Mouse (Mus musculus): ENCODE measurements around the gene Dnmbp. TPM values are rescaled to one million over a fixed set of nuclear protein-coding genes. Genes with fewer than 3 reads are reported as not detected.
"Not testable (repeated sequence)": the region's sequence is repeated elsewhere in the genome, so short reads cannot be mapped to it uniquely, and the experiment has no call there.

Gene Dnmbp
- polyA plus RNA-seq, 1 experiment: 8.9 TPM

DNA sequence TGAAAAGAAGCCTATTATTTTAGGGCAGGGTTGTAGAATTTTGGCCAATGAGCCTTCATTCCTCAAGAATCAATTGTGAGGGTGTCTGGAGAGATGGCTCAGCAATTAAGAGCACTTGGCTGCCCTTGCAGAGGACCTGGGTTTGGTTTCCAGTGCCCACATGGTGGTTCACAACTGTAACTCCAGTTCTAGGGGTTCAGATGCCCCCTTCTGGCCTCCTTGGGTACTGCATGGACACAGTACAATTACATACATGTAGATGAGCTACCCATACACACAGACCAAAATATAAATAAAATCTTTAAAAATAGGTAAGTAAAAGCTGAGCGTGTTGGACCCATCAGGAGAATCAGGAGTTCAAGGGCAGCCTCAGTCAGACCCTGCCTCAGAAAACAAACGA lies 21.2 kb upstream of the Dnmbp start:
- Histone ChIP-seq H3K4me3 (ENCODE audit: extremely low read depth, insufficient read depth, insufficient read length) (no peak overlapping the region), H3K4me1 (ENCODE audit: control insufficient read depth, insufficient read depth, insufficient read length) (peaks cover 4% of the 10 kb centered on the region; the same call in 1 of the 2 replicates), H3K27ac (ENCODE audit: insufficient read depth, low read length) (no peak overlapping the region), H3K27me3 (ENCODE audit: control insufficient read depth, insufficient read depth, low read length) (no peaks in the 10 kb centered on the region), H3K36me3 (ENCODE audit: control insufficient read depth, insufficient read depth, low read length) (no peaks in the 10 kb centered on the region)
- whole genome bisulfite sequencing: 90% methylated on average over 2 of the region's 2 CpGs
- TF ChIP-seq CTCF (IDR thresholded peaks at IDR 0.05; ENCODE audit: extremely low read depth, insufficient read depth, insufficient read length, insufficient replicate concordance) (0 out of 2 replicates have a peak, but pooled peaks have one; percentile 11), POLR2A (IDR thresholded peaks at IDR 0.05; ENCODE audit: low read depth, low read length) (no peak)
- no peak for DNase-seq (ENCODE audit: low read depth in 1 of 2, low spot score in 2 of 2)

DNA sequence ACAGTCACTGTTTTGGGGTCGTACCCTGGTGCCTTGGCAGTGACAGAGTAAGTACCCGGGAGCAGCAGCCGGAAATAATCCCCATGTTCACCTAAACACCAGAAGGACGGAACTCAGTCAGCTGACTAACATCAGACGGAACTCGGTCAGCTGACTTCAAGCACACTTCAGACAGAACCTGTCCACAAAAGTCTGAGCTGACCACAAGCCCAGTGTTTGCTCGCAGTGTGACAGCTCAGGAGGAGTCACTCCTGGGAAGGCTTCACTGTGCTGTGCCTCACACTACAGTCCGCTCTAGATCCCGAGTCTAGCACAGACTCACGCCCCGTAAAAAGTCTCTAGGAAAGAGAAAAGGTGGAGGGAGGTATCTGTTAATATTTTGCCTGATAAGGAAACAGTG lies 20.0 kb upstream of the Dnmbp start:
- Histone ChIP-seq H3K27me3 (ENCODE audit: control insufficient read depth, insufficient read depth, low read length) (no peaks in the 10 kb centered on the region), H3K4me3 (ENCODE audit: extremely low read depth, insufficient read depth, insufficient read length) (no peak overlapping the region), H3K4me1 (ENCODE audit: control insufficient read depth, insufficient read depth, insufficient read length) (peaks cover under 1% of the 10 kb centered on the region; the same call in 1 of the 2 replicates), H3K36me3 (ENCODE audit: control insufficient read depth, insufficient read depth, low read length) (no peaks in the 10 kb centered on the region), H3K27ac (ENCODE audit: insufficient read depth, low read length) (no peak overlapping the region)
- 88% methylated on average over 11 of the region's 11 CpGs for WGBS
- TF ChIP-seq POLR2A (IDR thresholded peaks at IDR 0.05; ENCODE audit: low read depth, low read length) (no peak), CTCF (IDR thresholded peaks at IDR 0.05; ENCODE audit: extremely low read depth, insufficient read depth, insufficient read length, insufficient replicate concordance) (no peak)
- no peak for DNase-seq (ENCODE audit: low read depth in 1 of 2, low spot score in 2 of 2)

DNA sequence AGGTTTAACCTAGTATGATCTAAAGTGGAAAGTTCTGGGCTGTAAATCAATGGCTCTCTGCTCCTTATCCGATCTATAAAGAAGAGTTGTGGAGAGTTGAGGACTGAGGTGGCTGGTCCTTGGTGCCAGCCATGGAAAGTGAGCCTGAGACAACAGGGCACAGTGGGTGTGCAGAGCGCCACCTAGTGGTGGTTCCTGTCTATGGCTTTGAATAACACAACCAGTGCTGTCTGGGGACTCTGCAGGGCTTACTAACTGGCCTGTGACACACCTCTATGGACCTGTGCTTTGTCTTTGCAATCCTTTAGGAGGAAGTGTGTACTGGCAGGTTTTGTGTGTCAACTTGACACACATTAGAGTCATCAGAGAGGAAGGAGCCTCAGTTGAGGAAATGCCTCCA lies 19.2 kb upstream of the Dnmbp start:
- 29% methylated on average over 2 of the region's 2 CpGs for WGBS
- no peaks in the 10 kb centered on the region for H3K27me3 ChIP-seq (ENCODE audit: control insufficient read depth, insufficient read depth, low read length)
- no peaks in the 10 kb centered on the region for H3K36me3 ChIP-seq (ENCODE audit: control insufficient read depth, insufficient read depth, low read length)
- H3K4me3 ChIP-seq (ENCODE audit: extremely low read depth, insufficient read depth, insufficient read length): no peak overlapping the region
- peak; percentile 12 to 51 for DNase-seq (ENCODE audit: low read depth in 1 of 2, low spot score in 2 of 2)
- no peak for TF ChIP-seq POLR2A (IDR thresholded peaks at IDR 0.05; ENCODE audit: low read depth, low read length)
- TF ChIP-seq CTCF (IDR thresholded peaks at IDR 0.05; ENCODE audit: extremely low read depth, insufficient read depth, insufficient read length, insufficient replicate concordance): peak; percentile 77; the same call in 1 of the 2 replicates
- no peaks in the 10 kb centered on the region for H3K4me1 ChIP-seq (ENCODE audit: control insufficient read depth, insufficient read depth, insufficient read length)
- no peak overlapping the region for H3K27ac ChIP-seq (ENCODE audit: insufficient read depth, low read length)

DNA sequence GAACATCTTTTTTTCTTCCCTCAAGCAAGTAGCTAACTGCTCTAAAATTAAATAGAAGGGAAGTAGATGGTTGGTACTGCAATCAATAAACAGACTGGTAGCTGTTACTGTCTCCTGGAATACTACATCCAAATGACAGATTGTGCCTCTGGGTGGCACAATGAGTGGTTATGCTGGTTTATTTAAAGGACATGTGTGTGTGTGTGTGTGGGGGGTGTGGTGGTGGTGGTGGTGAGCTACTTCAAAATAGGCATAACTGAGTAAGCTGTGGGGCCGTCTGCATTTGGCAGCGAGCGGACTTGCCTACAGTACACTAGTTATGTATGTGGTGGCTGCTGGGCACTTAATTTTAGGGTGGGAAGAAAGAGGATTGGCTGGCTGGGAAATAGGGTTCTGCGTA lies 17.9 kb upstream of the Dnmbp start:
- DNase-seq (ENCODE audit: low read depth in 1 of 2, low spot score in 2 of 2): no peak
- no peak overlapping the region for H3K4me3 ChIP-seq (ENCODE audit: extremely low read depth, insufficient read depth, insufficient read length)
- H3K4me1 ChIP-seq (ENCODE audit: control insufficient read depth, insufficient read depth, insufficient read length): no peaks in the 10 kb centered on the region
- H3K36me3 ChIP-seq (ENCODE audit: control insufficient read depth, insufficient read depth, low read length): no peaks in the 10 kb centered on the region
- no peak for TF ChIP-seq POLR2A (IDR thresholded peaks at IDR 0.05; ENCODE audit: low read depth, low read length)
- H3K27me3 ChIP-seq (ENCODE audit: control insufficient read depth, insufficient read depth, low read length): no peaks in the 10 kb centered on the region
- whole genome bisulfite sequencing: 90% methylated on average over 4 of the region's 4 CpGs
- no peak overlapping the region for H3K27ac ChIP-seq (ENCODE audit: insufficient read depth, low read length)

DNA sequence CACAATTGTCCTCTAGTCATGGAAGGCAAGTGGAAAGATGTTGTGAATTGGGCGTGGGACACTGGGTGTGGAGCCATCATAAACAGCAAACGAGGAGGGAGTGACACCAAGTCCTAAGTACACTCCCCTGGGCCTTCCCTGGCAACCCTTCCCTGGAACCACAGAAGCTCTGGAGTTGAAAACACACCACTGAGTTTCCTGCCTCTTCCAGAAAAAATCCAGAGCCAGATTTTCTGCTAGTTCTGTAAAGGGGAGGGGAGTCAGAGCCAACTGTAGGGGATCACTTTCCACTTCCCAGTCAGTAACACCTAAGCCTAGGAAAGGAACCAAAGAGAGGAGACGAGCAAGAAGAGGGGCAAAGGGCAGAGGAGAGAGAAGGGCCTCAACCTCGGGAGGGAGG lies 17.4 kb upstream of the Dnmbp start:
- 75% methylated on average over 4 of the region's 4 CpGs for WGBS
- no peak for DNase-seq (ENCODE audit: low read depth in 1 of 2, low spot score in 2 of 2)
- Histone ChIP-seq H3K4me1 (ENCODE audit: control insufficient read depth, insufficient read depth, insufficient read length) (no peaks in the 10 kb centered on the region), H3K4me3 (ENCODE audit: extremely low read depth, insufficient read depth, insufficient read length) (no peak overlapping the region), H3K27ac (ENCODE audit: insufficient read depth, low read length) (no peak overlapping the region), H3K27me3 (ENCODE audit: control insufficient read depth, insufficient read depth, low read length) (no peaks in the 10 kb centered on the region), H3K36me3 (ENCODE audit: control insufficient read depth, insufficient read depth, low read length) (no peaks in the 10 kb centered on the region)
- TF ChIP-seq POLR2A (IDR thresholded peaks at IDR 0.05; ENCODE audit: low read depth, low read length) (no peak), CTCF (IDR thresholded peaks at IDR 0.05; ENCODE audit: extremely low read depth, insufficient read depth, insufficient read length, insufficient replicate concordance) (no peak)

DNA sequence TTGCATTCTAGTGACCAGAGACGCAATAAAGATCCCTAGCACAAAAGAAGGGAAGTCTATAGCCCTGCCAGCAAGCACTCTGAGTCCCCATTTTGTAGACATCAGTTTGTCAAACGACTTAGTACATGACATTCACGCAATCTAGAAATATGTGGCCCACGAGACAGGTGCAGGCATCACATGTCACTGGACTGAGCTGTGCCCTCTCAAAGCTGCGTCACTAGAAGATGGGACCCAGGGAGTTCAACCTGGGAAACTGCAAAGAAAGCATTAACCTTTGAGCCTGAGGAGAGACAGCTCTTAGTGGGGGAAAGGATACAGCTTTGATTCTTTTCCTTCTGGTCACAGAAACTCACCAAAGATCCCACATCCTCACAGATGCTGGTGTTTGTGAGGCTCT lies 15.3 kb upstream of the Dnmbp start:
- H3K27ac ChIP-seq (ENCODE audit: insufficient read depth, low read length): no peak overlapping the region
- TF ChIP-seq CTCF (IDR thresholded peaks at IDR 0.05; ENCODE audit: extremely low read depth, insufficient read depth, insufficient read length, insufficient replicate concordance) (no peak), POLR2A (IDR thresholded peaks at IDR 0.05; ENCODE audit: low read depth, low read length) (no peak)
- no peaks in the 10 kb centered on the region for H3K4me1 ChIP-seq (ENCODE audit: control insufficient read depth, insufficient read depth, insufficient read length)
- no peak for DNase-seq (ENCODE audit: low read depth in 1 of 2, low spot score in 2 of 2)
- H3K36me3 ChIP-seq (ENCODE audit: control insufficient read depth, insufficient read depth, low read length): no peaks in the 10 kb centered on the region
- 53% methylated on average over 5 of the region's 5 CpGs for WGBS
- H3K27me3 ChIP-seq (ENCODE audit: control insufficient read depth, insufficient read depth, low read length): no peaks in the 10 kb centered on the region
- no peak overlapping the region for H3K4me3 ChIP-seq (ENCODE audit: extremely low read depth, insufficient read depth, insufficient read length)

DNA sequence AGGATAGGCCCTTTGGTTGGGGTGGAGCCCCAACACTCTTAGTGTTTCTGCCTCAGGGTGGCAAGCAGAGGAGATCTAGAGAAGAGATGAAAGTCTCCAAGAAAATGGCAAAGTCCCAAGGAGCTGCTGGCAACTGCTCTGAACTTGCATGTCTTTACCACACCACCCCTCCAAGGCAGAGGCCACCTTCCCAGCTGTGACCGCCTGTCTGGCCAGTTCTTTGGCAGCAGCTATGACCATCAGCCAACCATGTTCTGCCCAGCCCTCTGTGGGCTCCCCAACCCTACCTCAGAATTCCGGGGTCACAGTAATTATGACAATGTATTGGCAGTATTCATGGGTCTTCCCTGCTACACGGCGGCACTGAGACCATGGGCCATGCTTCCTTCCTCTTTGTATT lies 14.9 kb upstream of the Dnmbp start:
- Histone ChIP-seq H3K4me1 (ENCODE audit: control insufficient read depth, insufficient read depth, insufficient read length) (no peaks in the 10 kb centered on the region), H3K36me3 (ENCODE audit: control insufficient read depth, insufficient read depth, low read length) (no peaks in the 10 kb centered on the region), H3K27me3 (ENCODE audit: control insufficient read depth, insufficient read depth, low read length) (no peaks in the 10 kb centered on the region), H3K4me3 (ENCODE audit: extremely low read depth, insufficient read depth, insufficient read length) (no peak overlapping the region), H3K27ac (ENCODE audit: insufficient read depth, low read length) (no peak overlapping the region)
- DNase-seq (ENCODE audit: low read depth in 1 of 2, low spot score in 2 of 2): no peak
- TF ChIP-seq CTCF (IDR thresholded peaks at IDR 0.05; ENCODE audit: extremely low read depth, insufficient read depth, insufficient read length, insufficient replicate concordance) (no peak), POLR2A (IDR thresholded peaks at IDR 0.05; ENCODE audit: low read depth, low read length) (no peak)
- WGBS: 49% methylated on average over 4 of the region's 4 CpGs

DNA sequence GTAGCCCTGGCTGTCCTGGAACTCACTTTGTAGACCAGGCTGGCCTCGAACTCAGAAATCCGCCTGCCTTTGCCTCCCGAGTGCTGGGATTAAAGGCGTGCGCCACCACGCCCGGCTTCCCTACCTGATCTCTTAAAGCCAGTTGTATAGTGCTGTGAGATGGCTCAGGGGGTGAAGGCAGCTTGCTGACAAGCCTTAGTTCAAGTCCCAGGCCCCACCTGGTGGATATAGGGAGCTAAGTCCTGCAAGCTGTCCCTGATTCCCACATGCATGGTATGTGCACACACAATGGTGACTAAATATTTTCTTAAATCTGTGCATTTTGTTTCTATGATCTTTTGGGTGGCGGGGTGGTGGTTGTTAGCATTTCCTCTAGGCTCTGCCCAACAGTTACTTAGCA lies 12.9 kb upstream of the Dnmbp start:
- not testable (repeated sequence) for H3K4me1 ChIP-seq (ENCODE audit: control insufficient read depth, insufficient read depth, insufficient read length); H3K27ac ChIP-seq (ENCODE audit: insufficient read depth, low read length); H3K36me3 ChIP-seq (ENCODE audit: control insufficient read depth, insufficient read depth, low read length); H3K4me3 ChIP-seq (ENCODE audit: extremely low read depth, insufficient read depth, insufficient read length); DNase-seq (ENCODE audit: low read depth in 1 of 2, low spot score in 2 of 2); H3K27me3 ChIP-seq (ENCODE audit: control insufficient read depth, insufficient read depth, low read length)
- WGBS: 87% methylated on average over 8 of the region's 8 CpGs

Measured in spleen, adult 2 months (tissue).